Mouse (Mus musculus) urinary bladder, adult 2 months (tissue): ENCODE results near the gene Olfr543. TPM values are rescaled to one million over a fixed set of nuclear protein-coding genes. Genes with fewer than 3 reads are reported as not detected.

Experiments
- DNase-seq: peaks from one replicate; pipeline ENCODE4 v3.0.0; 2022; ENCODE audit warnings: low spot score
- polyA plus RNA-seq: library from polyadenylated mRNA; depleted of rRNA; stranded (reverse); fragments of >200 nt; gene quantifications from 2 replicates; pipeline ENCODE4 v1.2.3, GENCODE M21; 2012; rRNA removed

Gene Olfr543
- polyA plus RNA-seq, 1 experiment, result not detected

DNA sequence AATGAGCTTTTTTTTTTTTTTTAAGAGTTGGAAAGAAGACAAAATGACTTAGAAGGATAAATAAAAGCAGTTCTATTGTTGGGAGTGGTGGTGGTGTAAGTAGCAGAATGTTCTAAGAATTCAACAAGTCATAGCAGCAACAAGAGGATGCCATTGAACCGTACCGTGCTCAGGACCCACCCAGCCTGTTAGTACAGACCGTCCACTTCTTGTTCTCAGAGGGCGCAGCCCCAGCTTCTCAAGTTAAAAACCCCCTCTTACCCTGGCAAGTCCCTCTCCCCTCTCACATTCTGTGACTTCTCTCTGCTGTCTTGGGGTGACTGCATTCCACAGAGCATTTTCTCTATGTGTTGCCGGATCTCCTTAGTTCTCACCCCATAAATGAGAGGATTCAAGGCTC, 4.9 kb downstream of the Olfr543 start:
- DNase-seq, result no peak

DNA sequence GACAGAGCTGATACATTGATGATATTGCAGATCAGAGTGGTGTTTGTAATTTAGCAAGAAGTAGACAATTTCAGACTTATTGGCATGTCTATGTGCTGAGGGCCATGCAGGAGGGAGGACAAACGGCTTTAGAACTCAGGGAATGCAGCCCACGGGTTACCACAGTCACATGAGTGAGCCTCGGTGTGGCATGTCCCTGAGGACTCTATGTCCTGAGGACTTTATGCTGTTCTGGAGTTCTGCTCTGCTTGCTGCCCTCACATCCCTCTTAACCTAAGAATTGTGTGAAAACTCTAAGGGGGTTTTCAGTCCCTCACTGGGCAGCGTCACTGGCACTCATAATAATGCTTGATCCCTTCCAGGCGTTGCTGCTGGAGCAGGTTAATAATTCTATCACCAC, 8.8 kb downstream of the Olfr543 start:
- no peak for DNase-seq

DNA sequence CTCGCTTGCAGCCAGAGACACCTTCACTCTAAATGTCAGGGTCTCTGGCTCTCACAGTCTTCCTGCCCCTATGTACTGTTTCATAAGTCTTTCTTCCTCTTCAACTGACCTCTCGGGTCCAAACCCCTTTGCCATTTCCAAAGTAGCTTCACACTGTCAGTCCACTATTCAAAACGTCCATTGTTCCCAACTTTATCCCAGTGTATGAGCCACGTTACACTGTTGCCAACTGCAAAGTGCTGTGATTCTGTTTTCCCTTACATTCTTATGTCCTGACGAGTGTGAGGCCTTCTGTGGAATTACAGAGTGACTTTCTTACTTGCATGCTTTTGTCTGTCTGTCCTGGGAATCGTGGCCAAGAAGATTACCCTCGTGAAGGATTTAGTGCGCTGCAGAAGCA, 13.9 kb downstream of the Olfr543 start:
- DNase-seq, result no peak

DNA sequence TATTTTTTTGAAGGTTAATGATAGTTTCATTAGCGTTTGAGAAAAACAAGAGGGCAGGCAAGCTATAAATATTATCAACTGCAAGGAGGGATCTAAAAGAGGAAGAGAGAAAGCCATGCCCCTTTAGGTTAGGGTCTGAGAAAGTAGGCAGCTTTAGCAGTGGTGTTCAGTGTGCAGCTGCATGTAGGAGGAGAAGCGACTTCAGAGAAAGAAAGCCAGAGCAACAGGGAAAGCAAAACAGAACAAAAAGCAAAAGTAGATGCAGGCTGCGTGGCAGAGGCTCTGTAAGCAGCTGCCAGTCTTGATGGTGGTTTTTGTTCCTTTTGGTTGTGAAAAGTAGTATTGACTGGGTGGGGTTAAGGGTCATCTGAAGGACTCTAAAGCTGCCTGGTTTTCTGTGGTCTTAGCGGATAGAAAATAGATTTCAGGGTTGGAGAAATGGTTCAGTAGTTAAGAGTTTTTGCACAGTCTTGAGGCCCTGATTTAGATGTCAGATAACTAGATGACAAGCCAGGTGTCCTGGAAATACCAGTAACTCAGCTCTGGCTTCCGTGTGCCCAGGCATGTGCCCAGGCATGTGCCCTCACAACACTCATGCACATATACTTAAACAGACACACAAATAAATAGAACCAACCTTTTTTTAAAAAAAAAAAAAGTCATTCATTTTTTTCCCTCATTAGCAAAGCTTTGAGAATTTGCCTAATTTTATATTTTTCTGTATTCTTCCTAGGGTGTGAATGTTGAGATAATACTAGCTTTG, 22.7 kb downstream of the Olfr543 start:
- no peak for DNase-seq

DNA sequence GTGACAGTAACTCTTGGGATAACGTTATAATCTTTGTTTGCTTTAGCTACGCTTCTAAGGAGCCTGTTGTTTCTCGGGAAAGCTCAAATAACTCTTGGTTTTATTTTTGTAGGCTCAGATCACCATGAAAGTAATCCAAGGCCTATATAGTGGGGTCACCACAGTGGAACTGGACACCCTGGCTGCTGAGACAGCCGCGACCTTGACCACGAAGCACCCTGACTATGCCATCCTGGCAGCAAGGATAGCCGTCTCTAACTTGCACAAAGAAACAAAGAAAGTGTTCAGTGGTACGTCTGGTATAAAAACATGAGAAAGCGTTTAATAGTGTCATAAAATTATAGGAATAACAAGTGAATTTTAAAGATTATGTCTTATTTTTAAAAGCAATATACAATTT, 35.0 kb downstream of the Olfr543 start:
- DNase-seq, result no peak

DNA sequence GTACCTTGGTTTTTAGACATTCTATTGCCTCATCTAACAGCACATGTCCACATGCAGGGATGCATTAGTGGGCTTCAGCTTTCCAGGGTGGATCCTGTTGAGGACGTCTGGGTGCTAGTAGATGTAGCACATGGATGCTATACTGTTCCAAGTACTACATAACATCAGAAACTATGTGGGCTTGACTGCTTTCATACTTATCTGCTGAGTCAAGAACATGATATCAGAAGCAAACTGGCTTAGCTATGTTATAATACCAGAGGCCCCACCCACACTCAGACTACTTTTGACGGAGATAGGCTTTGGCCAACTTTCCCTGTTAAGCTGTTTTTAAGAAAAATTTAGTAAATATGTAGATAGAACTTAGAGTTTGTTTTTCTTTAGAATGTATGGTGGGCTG, 37.2 kb downstream of the Olfr543 start:
- DNase-seq, result no peak

DNA sequence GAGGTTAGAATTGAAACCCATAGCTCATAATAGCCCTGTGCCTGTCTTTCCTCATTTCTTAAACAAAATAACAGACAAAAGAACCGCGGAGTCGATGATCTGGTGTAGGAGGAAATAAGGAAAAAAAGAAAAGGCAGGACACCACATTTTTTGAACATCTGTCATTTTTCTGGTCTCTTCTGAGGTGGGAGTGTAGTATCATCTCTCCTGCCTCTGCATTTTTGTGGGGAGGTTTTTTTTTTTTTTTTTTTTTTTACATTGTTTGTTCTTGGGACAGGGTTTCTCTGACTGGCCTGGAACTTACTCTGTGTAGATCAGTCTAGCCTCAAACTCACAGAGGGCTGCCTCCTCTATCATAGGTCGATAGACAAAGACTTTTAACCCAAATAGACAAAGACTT, 39.0 kb downstream of the Olfr543 start:
- no peak for DNase-seq

DNA sequence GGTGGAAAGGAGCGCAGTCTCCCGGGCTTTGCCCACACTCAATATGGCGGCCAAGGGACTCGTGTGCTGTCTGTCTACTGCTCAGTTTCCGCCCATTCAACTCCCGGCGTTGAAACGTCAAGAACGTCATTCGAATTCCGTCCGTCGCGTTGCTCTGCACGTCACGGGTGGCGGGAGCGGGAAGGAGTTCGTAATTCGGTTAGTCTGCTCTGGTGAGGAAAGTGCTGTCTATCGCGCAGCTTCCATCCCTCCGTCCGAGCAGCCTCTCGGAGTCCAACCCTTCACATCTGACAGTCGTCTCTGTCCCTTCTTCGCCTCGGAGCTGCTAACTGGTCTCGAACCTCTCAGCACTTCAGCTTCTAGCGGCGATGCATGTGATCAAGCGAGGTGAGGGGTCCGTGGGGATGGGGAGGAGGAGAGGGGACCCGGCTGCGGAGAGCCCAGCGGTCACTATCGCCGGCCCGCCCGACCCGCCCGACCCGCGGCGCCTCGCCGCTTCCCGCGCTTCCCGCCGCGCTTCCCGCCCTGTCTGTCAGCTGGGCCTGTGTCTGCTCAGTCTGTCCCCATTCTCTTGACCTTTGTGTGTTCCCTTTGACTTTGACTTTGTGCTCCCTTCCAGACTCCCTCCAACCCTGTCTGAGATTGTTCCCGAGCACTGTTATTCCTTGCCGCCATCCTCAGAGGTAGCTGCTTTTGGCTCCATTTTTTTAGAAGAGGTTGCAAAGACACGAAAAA, 39.7 kb downstream of the Olfr543 start, which contains the start of gene Rrm1:
TSS of gene Rrm1 (plus strand) at position 39 of the 735 bp plus-strand sequence.
- DNase-seq, result peak; percentile 84

DNA sequence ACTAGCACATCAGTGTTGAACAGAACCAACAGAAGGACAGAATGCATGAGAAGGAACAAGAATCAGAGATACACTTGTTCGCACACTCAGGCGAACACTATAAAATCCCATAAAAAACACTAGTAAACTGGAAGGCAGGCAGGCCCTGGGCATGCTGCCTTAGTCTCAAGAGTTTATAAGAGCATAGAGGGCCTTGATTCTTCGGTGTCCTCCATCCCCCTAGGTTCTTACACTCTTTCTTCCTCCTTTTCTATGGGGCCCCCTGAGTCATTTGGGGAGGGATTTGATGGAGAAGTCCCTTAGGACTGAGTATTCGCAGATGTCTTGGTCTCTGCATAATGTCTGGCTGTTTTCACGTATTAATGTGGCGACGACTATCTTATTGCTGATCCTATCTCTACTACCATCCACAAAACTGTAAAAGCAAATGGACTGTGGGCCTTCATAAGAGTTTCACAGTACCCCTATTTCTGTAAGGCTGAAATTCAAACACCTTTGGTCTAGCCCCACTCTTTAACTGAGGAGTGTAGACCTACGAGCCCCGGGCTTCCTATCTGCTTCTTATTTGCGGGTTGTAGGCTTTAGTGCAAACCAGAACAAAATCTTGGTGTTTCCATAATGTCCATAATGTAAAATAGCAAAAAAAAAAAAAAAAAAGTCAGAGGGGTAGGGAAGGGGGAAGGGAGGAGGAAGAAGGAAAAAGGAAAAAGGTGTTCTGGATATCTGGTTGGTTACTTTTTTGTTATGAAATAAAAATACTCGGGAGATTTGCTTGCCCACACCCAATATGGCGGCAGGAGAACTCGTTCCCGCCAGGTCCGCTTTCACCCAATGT, 40.4 kb downstream of the Olfr543 start:
- no peak for DNase-seq

DNA sequence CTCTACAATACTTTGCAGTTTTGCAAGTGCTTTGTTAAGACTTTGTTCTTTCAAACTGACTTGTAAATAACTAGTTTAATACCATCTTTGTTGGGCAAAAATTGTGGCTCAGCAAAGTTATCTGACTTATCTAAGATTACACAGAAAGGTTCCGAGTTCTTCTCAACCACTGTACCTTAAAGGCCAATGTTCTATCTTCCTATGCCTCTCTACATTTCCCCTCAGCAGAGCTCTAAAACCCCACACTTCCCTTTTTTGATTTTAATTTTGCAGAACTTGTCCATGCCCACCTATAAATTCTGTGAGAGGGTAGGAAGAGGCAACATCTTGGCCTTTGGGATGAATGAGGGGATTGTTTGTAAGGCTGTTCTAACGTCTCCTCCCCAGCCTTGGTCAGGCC, 47.1 kb downstream of the Olfr543 start:
- DNase-seq, result no peak

Other genes with a start within 250 kb of the Olfr543 start
- gene Rhog, start 225.6 kb downstream of the Olfr543 start, polyA plus RNA-seq, result 47.2 and 67.2 TPM in 2 replicates
- 89.4 and 107 TPM in 2 replicates for gene Stim1, start 213.9 kb downstream of the Olfr543 start, polyA plus RNA-seq
- 21.9 and 23.9 TPM in 2 replicates for gene Rrm1, start 40.0 kb downstream of the Olfr543 start, polyA plus RNA-seq
- gene Olfr544, start 6.6 kb upstream of the Olfr543 start, polyA plus RNA-seq, result not detected in 2 replicates
- not detected in 2 replicates for gene Olfr545, start 17.9 kb upstream of the Olfr543 start, polyA plus RNA-seq
- not detected in 2 replicates for gene Olfr547, start 53.1 kb upstream of the Olfr543 start, polyA plus RNA-seq
- not detected in 2 replicates for gene Olfr548-ps1, start 59.2 kb upstream of the Olfr543 start, polyA plus RNA-seq
- gene Olfr549, start 68.2 kb upstream of the Olfr543 start, polyA plus RNA-seq, result not detected in 2 replicates
- 12.9 and 14.2 TPM in 2 replicates for gene Trim21, start 83.8 kb upstream of the Olfr543 start, polyA plus RNA-seq
- gene Olfr550, start 89.8 kb upstream of the Olfr543 start, polyA plus RNA-seq, result not detected in 2 replicates
- gene Olfr551, start 110.2 kb upstream of the Olfr543 start, polyA plus RNA-seq, result not detected in 2 replicates
- gene Olfr552, start 116.1 kb upstream of the Olfr543 start, polyA plus RNA-seq, result not detected in 2 replicates
- not detected in 2 replicates for gene Olfr553, start 136.5 kb upstream of the Olfr543 start, polyA plus RNA-seq
- gene Olfr554, start 156.8 kb upstream of the Olfr543 start, polyA plus RNA-seq, result not detected in 2 replicates
- not detected in 2 replicates for gene Olfr555, start 177.1 kb upstream of the Olfr543 start, polyA plus RNA-seq
- gene Olfr556, start 183.2 kb upstream of the Olfr543 start, polyA plus RNA-seq, result not detected in 2 replicates
- 75.3 and 99.1 TPM in 2 replicates for gene Trim68, start 205.6 kb upstream of the Olfr543 start, polyA plus RNA-seq
- gene Olfr557, start 214.2 kb upstream of the Olfr543 start, polyA plus RNA-seq, result not detected in 2 replicates
- 1.3 and 1.4 TPM in 2 replicates for gene Olfr558, start 220.5 kb upstream of the Olfr543 start, polyA plus RNA-seq
- gene Olfr33, start 237.4 kb upstream of the Olfr543 start, polyA plus RNA-seq, result not detected in 2 replicates
- not detected in 2 replicates for gene Olfr559, start 245.8 kb upstream of the Olfr543 start, polyA plus RNA-seq